Mouse (Mus musculus): Measurements from ENCODE around the gene Bckdha.
A peak's percentile ranks its signal among the peaks of the same experiment; 100 is the strongest.

Gene Bckdha

GRCm38 (mm10) chr7:25610056-25610455 lies 48.7 kb downstream of the Bckdha start:
- DNase-seq: no peak

GRCm38 (mm10) chr7:25607196-25607595 lies 51.6 kb downstream of the Bckdha start:
- no peak for DNase-seq

- DNase-seq: no peak
These were observed 52.1 kb downstream of the Bckdha start for GRCm38 (mm10) chr7:25606625-25607063.

DNA sequence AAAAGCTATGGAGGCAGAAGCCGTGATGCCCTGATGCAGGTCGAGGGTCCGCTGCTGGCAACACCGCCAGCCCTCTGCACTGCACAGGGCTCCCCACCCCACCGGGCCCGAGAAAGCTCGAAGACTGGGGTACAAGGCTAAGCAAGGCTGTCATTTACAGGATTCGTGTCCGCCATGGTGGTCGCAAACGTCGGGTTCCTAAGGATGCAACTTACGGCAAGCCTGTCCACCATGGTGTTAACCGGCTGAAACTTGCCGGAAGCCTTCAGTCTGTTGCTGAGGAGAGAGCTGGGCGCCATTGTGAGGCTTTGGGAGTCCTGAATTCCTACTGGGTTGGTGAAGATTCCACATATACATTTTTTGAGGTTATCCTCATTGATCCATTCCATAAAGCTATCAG lies 57.4 kb downstream of the Bckdha start:
- DNase-seq: no peak

DNA sequence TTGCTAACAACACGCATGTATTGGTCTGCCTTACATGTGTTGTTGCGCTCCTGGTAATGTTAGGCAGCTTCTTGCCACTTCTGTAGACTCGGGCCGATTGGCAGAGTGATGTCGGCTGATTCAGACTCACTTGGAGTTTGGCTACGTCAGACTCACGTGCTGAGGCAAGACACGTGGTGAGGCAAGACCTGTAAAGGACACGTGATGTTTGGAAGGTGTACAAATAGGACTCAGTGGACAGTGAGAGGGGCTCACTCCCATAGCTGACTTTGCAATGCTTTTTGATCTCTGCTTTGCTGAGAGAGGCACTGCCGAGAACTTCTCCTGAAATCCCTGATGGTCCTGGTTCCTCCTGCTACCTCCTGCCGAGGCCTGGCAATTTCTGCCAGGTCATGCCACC lies 58.1 kb downstream of the Bckdha start:
- no peak for DNase-seq

- DNase-seq: peak in 1 of 2 experiments; percentile 54
These were observed 59.1 kb downstream of the Bckdha start for GRCm38 (mm10) chr7:25599663-25600062.

GRCm38 (mm10) chr7:25593859-25594258 lies 64.9 kb downstream of the Bckdha start:
- DNase-seq: no peak

DNA sequence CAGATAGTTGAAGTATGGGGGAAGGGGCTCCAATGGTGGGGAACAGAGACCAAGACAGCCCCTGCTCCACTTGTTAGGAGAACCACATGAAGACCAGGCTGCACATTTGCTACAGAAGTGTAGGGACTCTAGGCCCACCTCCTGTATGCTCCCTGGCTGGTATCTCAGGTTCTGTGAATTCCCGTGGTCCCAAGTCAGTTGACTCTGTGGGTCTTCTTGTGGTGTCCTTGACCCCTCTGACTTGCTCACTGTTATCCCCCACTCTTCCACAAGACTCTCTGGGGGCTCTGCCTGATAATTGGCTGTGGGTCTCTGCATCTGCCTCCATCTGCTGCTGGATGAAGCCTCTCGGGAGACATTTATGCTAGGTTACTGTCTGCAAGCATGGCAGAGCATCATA lies 67.6 kb downstream of the Bckdha start:
- DNase-seq: no peak

DNA sequence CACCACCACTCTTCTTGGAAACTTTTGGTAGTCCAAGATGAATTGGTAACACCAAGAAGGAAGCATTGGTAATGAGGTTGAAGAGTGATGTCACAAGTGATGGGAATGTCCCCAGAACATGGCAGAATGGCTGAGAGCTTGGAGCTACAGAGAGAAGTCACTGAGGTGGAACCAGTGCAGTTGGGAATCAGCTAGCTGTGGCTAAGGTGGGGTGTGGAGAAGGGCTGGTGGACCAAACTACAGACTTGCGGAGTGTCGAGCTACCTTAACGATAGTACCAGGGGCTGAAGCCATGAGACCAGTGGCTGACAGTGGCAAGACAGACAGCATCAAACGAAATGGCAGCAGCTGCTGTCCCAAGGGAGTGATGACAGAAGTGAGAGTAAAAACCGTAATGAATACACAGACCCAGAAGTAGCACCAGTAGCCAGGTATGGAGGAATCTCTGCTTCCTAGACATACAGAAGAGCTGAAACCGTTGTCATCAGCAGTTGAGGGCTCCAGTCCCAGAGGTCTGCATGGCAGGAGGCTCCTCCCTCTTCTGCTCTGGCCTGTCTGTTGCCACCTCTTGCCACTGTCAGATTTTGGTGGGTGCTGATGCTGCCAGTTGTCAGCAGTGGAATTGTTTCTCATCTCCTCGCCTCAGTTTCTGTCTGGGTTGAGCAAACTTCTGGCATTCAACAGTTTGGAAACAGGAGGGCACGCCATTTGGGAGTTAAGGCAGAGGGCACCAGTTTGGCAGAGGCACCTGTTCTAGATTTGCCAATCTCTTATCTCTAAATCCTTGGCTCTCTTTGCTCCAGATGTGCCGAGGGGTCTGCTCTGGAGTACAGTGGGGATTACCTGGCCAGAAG lies 73.2 kb downstream of the Bckdha start:
- no peak for DNase-seq

DNA sequence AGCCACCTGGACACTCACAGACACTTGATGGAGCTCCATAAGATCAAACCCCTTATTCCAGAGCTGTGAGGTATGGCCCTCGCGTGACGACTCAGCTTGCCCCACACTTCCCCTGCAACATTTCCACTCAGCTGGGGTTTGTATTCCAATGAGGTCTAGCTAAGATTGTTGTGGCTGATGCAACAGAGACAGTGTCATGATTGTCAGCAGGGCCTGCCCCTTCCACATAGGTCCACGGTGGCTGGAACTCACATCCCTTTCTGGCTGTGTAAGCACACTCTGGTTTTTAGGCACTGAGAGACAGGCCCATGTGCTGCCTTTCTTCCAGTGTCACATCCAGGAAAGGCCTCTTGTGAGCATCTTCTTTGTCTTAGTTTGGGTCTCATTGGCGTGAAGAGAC lies 74.1 kb downstream of the Bckdha start:
- no peak for DNase-seq

DNA sequence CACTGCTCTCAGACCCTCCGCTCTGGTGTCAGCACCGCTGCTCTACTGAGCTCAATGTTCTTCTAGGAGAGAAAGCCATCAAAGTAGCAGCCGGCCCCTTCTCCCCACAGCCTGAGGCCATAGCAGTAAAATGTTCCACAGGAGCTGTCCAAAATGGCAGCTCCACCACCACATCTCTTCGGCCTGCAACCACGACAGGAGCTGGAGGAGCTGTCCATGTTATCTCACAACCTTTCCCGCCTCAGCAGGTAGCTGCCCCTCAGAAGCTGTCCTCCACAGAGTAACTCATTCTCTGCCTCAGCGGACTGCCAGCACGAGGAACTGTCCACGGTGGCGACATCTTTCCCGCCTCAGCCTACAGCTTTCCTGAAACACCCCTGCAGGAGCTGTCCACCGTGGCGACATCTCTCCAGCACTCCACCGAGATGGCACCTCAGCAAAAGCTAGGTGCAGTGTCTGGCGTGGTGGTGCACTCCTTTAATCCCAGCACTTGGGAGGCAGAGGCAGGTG lies 76.4 kb downstream of the Bckdha start:
- no peak for DNase-seq
